Mouse (Mus musculus): ENCODE measurements around the gene Rbm10.

Gene Rbm10

GRCm38 (mm10) chrX:20617176-20617902 is at the start of gene Rbm10, which contains the start of gene Ndufb11:
Rbm10 (plus strand) TSS chrX:20617503.
Ndufb11 (minus strand) TSS chrX:20617619.
- peak; percentile 90 for DNase-seq (ENCODE audit: low read depth)

GRCm38 (mm10) chrX:20571024-20571423 is 46.3 kb upstream of the Rbm10 start:
- no peak for DNase-seq (ENCODE audit: low read depth)

GRCm38 (mm10) chrX:20572683-20573082 is 44.6 kb upstream of the Rbm10 start:
- DNase-seq (ENCODE audit: low read depth), result no peak

- DNase-seq (ENCODE audit: low read depth), result no peak
Observed at GRCm38 (mm10) chrX:20573927-20574326, 43.4 kb upstream of the Rbm10 start.

- peak; percentile 25 for DNase-seq (ENCODE audit: low read depth)
Observed at GRCm38 (mm10) chrX:20587968-20588367, 29.3 kb upstream of the Rbm10 start.

GRCm38 (mm10) chrX:20608500-20608899 is 8.8 kb upstream of the Rbm10 start:
- no peak for DNase-seq (ENCODE audit: low read depth)

- no peak for DNase-seq (ENCODE audit: low read depth)
Observed at GRCm38 (mm10) chrX:20616861-20617175, 485 bp upstream of the Rbm10 start.

GRCm38 (mm10) chrX:20617903-20618399 is 648 bp downstream of the Rbm10 start:
- no peak for DNase-seq (ENCODE audit: low read depth)

GRCm38 (mm10) chrX:20638141-20638540 is 20.8 kb downstream of the Rbm10 start:
- DNase-seq (ENCODE audit: low read depth), result no peak

- no peak for DNase-seq (ENCODE audit: low read depth)
Observed at GRCm38 (mm10) chrX:20644780-20645179, 27.5 kb downstream of the Rbm10 start.

- peak; percentile 7 for DNase-seq (ENCODE audit: low read depth)
Observed at GRCm38 (mm10) chrX:20657593-20657992, 40.3 kb downstream of the Rbm10 start.

GRCm38 (mm10) chrX:20658026-20658652 is 40.8 kb downstream of the Rbm10 start, which contains the start of gene Uba1:
Uba1 (plus strand) TSS chrX:20658326.
- DNase-seq (ENCODE audit: low read depth), result peak; percentile 82

GRCm38 (mm10) chrX:20658891-20659406 is 41.6 kb downstream of the Rbm10 start:
- peak; percentile 53 for DNase-seq (ENCODE audit: low read depth)

GRCm38 (mm10) chrX:20662317-20662715 is 45.0 kb downstream of the Rbm10 start:
- DNase-seq (ENCODE audit: low read depth), result no peak

- peak; percentile 94 for DNase-seq (ENCODE audit: low read depth)
Observed at GRCm38 (mm10) chrX:20662716-20663443, 45.6 kb downstream of the Rbm10 start.

GRCm38 (mm10) chrX:20663444-20663790 is 46.1 kb downstream of the Rbm10 start:
- peak; percentile 45 for DNase-seq (ENCODE audit: low read depth)

- peak; percentile 93 for DNase-seq (ENCODE audit: low read depth)
Observed at GRCm38 (mm10) chrX:20687519-20688067, 70.3 kb downstream of the Rbm10 start, which contains the start of gene Cdk16. Cdk16 (plus strand) TSS chrX:20687954.

GRCm38 (mm10) chrX:20688068-20688547 is 70.8 kb downstream of the Rbm10 start:
- peak; percentile 86 for DNase-seq (ENCODE audit: low read depth)

- peak; percentile 68 for DNase-seq (ENCODE audit: low read depth)
Observed at GRCm38 (mm10) chrX:20688615-20689014, 71.3 kb downstream of the Rbm10 start.

GRCm38 (mm10) chrX:20691566-20691965 is 74.3 kb downstream of the Rbm10 start:
- no peak for DNase-seq (ENCODE audit: low read depth)

- no peak for DNase-seq (ENCODE audit: low read depth)
Observed at GRCm38 (mm10) chrX:20692616-20693015, 75.3 kb downstream of the Rbm10 start.

- no peak for DNase-seq (ENCODE audit: low read depth)
Observed at GRCm38 (mm10) chrX:20695842-20696241, 78.5 kb downstream of the Rbm10 start.

All from induced T-regulatory cell, adult 2 months (primary cell).